Mouse (Mus musculus): ENCODE measurements at regions not wholly inside any gene's neighbourhood (a gene's known extent, or its start where the extent isn't known, plus 50 kb on each side); places are given as distances from the start of the nearest gene placed in this dataset.
A peak's percentile ranks its signal among the peaks of the same experiment; 100 is the strongest.

DNA sequence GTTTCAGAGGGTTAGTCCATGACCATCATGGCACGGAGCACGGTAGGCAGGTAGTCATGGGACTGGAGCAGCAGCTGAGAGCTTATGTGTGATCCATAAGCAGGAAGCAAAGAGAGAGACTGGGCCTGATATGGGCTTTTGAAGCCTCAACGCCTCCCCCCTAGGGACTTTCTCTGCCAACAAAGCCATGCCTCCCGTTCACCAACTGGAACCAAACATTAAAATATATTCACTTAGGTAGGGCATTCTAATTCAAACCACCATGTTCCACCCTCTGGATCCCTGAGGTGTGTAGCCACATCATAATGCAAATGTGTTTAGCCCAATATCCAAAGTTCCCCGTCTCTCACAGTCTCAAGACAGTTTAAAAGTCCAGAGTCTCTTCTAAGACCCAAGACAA lies 85.3 kb upstream of the Ltbp1 start:
- no peak for ATAC-seq
- H3K4me1 ChIP-seq = no peaks in the 10 kb centered on the region
- H3K4me2 ChIP-seq = no peak overlapping the region
- WGBS = 86% methylated on average over 5 of the region's 5 CpGs
- H3K27me3 ChIP-seq = no peaks in the 10 kb centered on the region
- no peak overlapping the region for H3K9ac ChIP-seq
- no peak overlapping the region for H3K4me3 ChIP-seq
- peaks cover 6% of the 10 kb centered on the region; the same call in 1 of the 2 replicates for H3K9me3 ChIP-seq (replicated peaks)
- no peak overlapping the region for H3K27ac ChIP-seq
- H3K36me3 ChIP-seq (ENCODE audit: poor library complexity, severe bottlenecking) = no peaks in the 10 kb centered on the region

DNA sequence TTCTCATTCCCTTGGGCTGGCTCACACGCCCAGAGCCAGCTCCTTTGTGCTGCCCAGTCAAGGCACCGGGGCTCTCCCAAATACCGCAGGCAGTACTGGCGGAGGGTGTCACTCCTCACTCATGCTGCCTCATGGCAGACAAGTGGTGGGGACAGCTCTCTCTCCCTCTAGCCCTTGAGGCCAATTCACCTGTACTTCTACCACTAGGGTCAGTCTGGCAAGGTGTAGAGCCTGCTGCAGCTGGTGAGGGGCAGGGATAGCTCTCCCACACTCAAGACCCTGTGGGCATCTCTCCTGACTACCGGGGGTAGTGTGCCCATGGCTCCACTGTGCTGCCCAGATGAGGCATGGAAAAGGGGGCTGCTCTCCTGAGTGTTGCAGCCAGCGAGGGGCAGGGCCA lies 84.0 kb upstream of the Ltbp1 start:
- H3K4me1 ChIP-seq = no peaks in the 10 kb centered on the region
- H3K9ac ChIP-seq = no peak overlapping the region
- H3K27ac ChIP-seq = no peak overlapping the region
- no peak overlapping the region for H3K4me3 ChIP-seq
- H3K36me3 ChIP-seq (ENCODE audit: poor library complexity, severe bottlenecking) = no peaks in the 10 kb centered on the region
- ATAC-seq = 0 out of 2 replicates have a peak, but pooled peaks have one; percentile 21
- H3K4me2 ChIP-seq = no peak overlapping the region
- H3K27me3 ChIP-seq = no peaks in the 10 kb centered on the region
- 90% methylated on average over 6 of the region's 6 CpGs for WGBS
- peaks cover 6% of the 10 kb centered on the region; the same call in 1 of the 2 replicates for H3K9me3 ChIP-seq (replicated peaks)

GRCm38 (mm10) chr17:74922016-74922415 lies 83.4 kb upstream of the Ltbp1 start:
- ATAC-seq = no peak
- Histone ChIP-seq H3K9ac (no peak overlapping the region), H3K4me3 (no peak overlapping the region), H3K4me2 (no peak overlapping the region), H3K4me1 (no peaks in the 10 kb centered on the region), H3K9me3 (replicated peaks) (0 out of 2 replicates have a peak, but pooled peaks cover 3% of the 10 kb centered on the region), H3K27me3 (no peaks in the 10 kb centered on the region), H3K36me3 (ENCODE audit: poor library complexity, severe bottlenecking) (no peaks in the 10 kb centered on the region), H3K27ac (no peak overlapping the region)
- WGBS = 87% methylated on average over 4 of the region's 4 CpGs

- 57% methylated on average over 3 of the region's 3 CpGs for WGBS
- Histone ChIP-seq H3K4me3 (no peak overlapping the region), H3K9ac (no peak overlapping the region), H3K27me3 (no peaks in the 10 kb centered on the region), H3K36me3 (ENCODE audit: poor library complexity, severe bottlenecking) (no peaks in the 10 kb centered on the region), H3K4me2 (no peak overlapping the region), H3K9me3 (replicated peaks) (0 out of 2 replicates have a peak, but pooled peaks cover 3% of the 10 kb centered on the region), H3K27ac (no peak overlapping the region), H3K4me1 (no peaks in the 10 kb centered on the region)
- no peak for ATAC-seq
These were observed 82.8 kb upstream of the Ltbp1 start for GRCm38 (mm10) chr17:74922591-74922990.

DNA sequence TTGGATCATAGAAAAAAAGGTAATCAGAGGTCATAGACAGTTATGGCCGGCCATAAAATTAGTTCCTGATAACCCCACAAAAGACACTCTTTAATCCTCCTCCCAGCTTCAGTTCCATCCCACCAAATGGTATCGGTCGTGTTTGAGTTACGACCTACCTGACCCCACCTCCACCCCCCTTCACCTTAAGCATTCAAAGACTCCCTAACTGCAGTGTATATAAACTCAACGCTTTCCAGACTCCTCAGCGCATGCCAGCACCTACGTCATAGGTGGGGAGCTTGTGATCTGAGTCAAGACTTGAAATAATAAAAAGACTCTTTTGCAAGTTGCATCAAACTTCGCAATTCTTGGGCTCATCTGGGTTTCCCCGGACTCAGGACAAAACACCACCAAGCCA lies 82.3 kb upstream of the Ltbp1 start:
- H3K4me3 ChIP-seq = no peak overlapping the region
- WGBS = 75% methylated on average over 9 of the region's 9 CpGs

DNA sequence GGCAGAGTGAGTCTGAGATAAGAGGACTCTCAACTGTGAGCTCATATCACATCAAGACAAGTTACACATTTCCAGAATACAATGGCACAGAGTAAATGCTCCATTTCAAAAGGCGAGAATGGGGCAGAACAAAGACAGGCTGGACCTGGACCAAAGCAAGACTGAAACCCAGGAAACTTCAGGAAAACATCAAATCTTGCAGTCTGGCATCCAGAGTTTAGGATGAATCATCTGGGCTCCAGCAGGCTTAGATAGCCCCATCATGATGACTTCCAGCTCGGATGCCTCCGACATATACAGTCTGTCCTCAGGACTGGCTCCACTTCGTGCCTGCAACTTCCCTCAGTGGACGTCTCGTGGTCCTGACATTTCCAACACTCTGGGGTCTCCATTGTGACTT lies 80.2 kb upstream of the Ltbp1 start:
- ATAC-seq = no peak
- Histone ChIP-seq H3K9me3 (replicated peaks) (no peaks in the 10 kb centered on the region), H3K27ac (no peak overlapping the region), H3K4me3 (no peak overlapping the region), H3K4me1 (no peaks in the 10 kb centered on the region), H3K4me2 (no peak overlapping the region), H3K27me3 (no peaks in the 10 kb centered on the region), H3K9ac (no peak overlapping the region), H3K36me3 (ENCODE audit: poor library complexity, severe bottlenecking) (no peaks in the 10 kb centered on the region)
- 94% methylated on average over 6 of the region's 6 CpGs for WGBS

More for the DNA sequence above, 82.3 kb upstream of the Ltbp1 start:
- Histone ChIP-seq H3K27me3 (no peaks in the 10 kb centered on the region), H3K36me3 (ENCODE audit: poor library complexity, severe bottlenecking) (no peaks in the 10 kb centered on the region), H3K4me2 (no peak overlapping the region), H3K9me3 (replicated peaks) (0 out of 2 replicates have a peak, but pooled peaks cover 3% of the 10 kb centered on the region), H3K4me1 (no peaks in the 10 kb centered on the region), H3K9ac (no peak overlapping the region), H3K27ac (no peak overlapping the region)
- ATAC-seq = no peak

GRCm38 (mm10) chr17:74927981-74928380 lies 77.4 kb upstream of the Ltbp1 start:
- H3K4me2 ChIP-seq = no peak overlapping the region
- H3K36me3 ChIP-seq (ENCODE audit: poor library complexity, severe bottlenecking) = no peaks in the 10 kb centered on the region
- no peak overlapping the region for H3K9ac ChIP-seq
- WGBS = 48% methylated on average over 5 of the region's 5 CpGs
- H3K4me3 ChIP-seq = no peak overlapping the region
- ATAC-seq = no peak
- H3K27me3 ChIP-seq = no peaks in the 10 kb centered on the region
- no peaks in the 10 kb centered on the region for H3K4me1 ChIP-seq
- no peak overlapping the region for H3K27ac ChIP-seq
- H3K9me3 ChIP-seq (replicated peaks) = no peaks in the 10 kb centered on the region

GRCm38 (mm10) chr17:74931540-74931939 lies 73.8 kb upstream of the Ltbp1 start:
- 52% methylated on average over 4 of the region's 4 CpGs for WGBS
- Histone ChIP-seq H3K36me3 (ENCODE audit: poor library complexity, severe bottlenecking) (no peaks in the 10 kb centered on the region), H3K4me1 (no peaks in the 10 kb centered on the region), H3K9me3 (replicated peaks) (no peaks in the 10 kb centered on the region), H3K9ac (no peak overlapping the region), H3K27me3 (no peaks in the 10 kb centered on the region), H3K4me2 (no peak overlapping the region), H3K4me3 (no peak overlapping the region), H3K27ac (no peak overlapping the region)
- ATAC-seq = no peak

DNA sequence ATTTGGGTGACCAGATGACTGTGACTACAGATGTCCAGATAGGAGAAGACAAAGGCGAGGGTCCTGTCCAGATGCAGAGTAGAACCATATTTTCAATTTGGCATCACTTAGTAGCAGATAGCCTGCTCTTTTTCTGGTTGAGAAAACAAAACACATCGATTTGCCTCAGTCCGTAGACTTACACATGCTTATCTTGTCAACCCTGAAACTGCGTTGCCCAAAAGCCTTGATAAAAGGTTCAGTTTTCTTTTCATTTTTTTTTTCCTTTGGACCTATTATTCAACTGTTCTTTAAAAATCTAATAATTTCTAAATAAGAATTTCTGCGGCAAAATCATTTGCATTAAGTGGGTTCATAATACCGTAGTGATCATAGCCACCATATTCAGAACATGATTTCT lies 64.0 kb upstream of the Ltbp1 start:
- H3K4me2 ChIP-seq = no peak overlapping the region
- peaks cover 20% of the 10 kb centered on the region for H3K4me1 ChIP-seq
- no peak for ATAC-seq
- H3K9me3 ChIP-seq (replicated peaks) = no peaks in the 10 kb centered on the region
- H3K27me3 ChIP-seq = no peaks in the 10 kb centered on the region
- WGBS = 95% methylated on average over 6 of the region's 6 CpGs
- no peak overlapping the region for H3K27ac ChIP-seq
- no peak overlapping the region for H3K4me3 ChIP-seq
- no peak overlapping the region for H3K9ac ChIP-seq
- no peaks in the 10 kb centered on the region for H3K36me3 ChIP-seq (ENCODE audit: poor library complexity, severe bottlenecking)

DNA sequence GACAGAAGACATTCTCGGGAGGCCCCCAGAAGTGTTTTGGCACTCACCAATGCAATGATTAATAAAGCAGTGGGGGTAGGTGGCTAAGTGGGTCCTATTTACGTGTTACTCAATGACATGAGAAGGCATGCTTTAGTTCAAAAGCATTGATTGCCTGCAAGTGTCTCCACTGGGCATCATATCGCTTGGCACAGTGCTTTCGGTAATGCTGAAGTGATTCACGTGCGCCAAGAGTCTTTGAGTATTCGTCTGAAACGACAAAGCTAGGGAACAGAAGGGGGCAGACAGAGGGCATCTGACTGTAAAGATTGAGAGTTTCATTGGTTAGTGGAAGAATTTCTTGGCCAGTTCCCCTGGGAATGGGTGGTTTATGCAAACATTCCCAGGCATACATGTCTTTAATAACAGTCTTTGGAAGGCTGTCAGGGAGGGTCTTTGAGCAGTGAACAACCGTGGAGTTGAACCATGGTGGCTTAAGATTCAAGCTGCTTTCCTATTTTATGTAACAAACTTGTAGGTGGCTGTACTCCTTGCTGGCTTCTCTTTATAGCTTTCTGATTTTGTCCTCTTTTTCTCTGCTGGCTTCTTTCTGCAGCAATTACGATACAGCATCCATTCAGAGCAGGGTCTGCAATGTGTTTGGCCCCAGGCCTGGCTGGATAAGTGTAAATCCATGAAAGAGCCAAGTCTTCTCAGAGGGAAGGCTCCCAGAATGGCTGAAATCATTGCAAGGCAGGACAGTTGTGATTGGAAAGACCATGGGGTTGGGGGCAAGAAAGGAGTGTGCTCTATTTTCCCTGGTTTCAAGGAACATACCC lies 62.2 kb upstream of the Ltbp1 start:
- Histone ChIP-seq H3K27me3 (no peaks in the 10 kb centered on the region), H3K9me3 (replicated peaks) (no peaks in the 10 kb centered on the region), H3K9ac (no peak overlapping the region), H3K36me3 (ENCODE audit: poor library complexity, severe bottlenecking) (no peaks in the 10 kb centered on the region), H3K27ac (peak overlapping the region; percentile 51; the same call in 1 of the 2 replicates), H3K4me3 (no peak overlapping the region), H3K4me1 (peaks cover 20% of the 10 kb centered on the region), H3K4me2 (peak overlapping the region; percentile 28)
- WGBS = 40% methylated on average over 10 of the region's 10 CpGs
- peak; percentile 84 for ATAC-seq

DNA sequence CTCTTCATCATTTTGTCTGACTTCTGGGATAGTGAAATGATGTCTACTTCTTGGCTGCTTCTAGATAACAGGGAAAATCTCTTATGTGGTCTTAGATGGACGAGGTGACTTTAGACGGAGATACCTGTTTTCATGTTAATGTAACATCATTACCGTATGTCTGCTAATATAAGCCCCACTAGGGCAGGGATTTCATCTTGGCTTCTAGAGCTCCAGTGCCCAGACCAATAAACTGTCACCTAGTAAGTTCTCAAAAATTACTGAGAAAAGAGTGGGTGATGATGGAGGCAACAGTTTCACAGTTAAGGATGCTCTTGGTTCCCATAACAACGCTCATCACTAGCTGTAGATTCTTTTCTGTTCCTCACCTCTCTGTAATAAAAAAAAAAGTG lies 61.6 kb upstream of the Ltbp1 start:
- Histone ChIP-seq H3K36me3 (ENCODE audit: poor library complexity, severe bottlenecking) (no peaks in the 10 kb centered on the region), H3K27ac (peak overlapping the region; percentile 51; the same call in 1 of the 2 replicates), H3K9me3 (replicated peaks) (no peaks in the 10 kb centered on the region), H3K4me3 (no peak overlapping the region), H3K27me3 (no peaks in the 10 kb centered on the region), H3K4me1 (peaks cover 20% of the 10 kb centered on the region), H3K9ac (no peak overlapping the region), H3K4me2 (peak overlapping the region; percentile 28)
- peak; percentile 20; the same call in 1 of the 2 replicates for ATAC-seq
- 38% methylated on average over 4 of the region's 4 CpGs for WGBS

GRCm38 (mm10) chr17:74945149-74945548 lies 60.2 kb upstream of the Ltbp1 start:
- ATAC-seq = no peak
- Histone ChIP-seq H3K27ac (no peak overlapping the region), H3K4me2 (no peak overlapping the region), H3K9ac (no peak overlapping the region), H3K4me1 (peaks cover 20% of the 10 kb centered on the region), H3K36me3 (ENCODE audit: poor library complexity, severe bottlenecking) (no peaks in the 10 kb centered on the region), H3K27me3 (no peaks in the 10 kb centered on the region), H3K9me3 (replicated peaks) (no peaks in the 10 kb centered on the region), H3K4me3 (no peak overlapping the region)
- 74% methylated on average over 6 of the region's 6 CpGs for WGBS

DNA sequence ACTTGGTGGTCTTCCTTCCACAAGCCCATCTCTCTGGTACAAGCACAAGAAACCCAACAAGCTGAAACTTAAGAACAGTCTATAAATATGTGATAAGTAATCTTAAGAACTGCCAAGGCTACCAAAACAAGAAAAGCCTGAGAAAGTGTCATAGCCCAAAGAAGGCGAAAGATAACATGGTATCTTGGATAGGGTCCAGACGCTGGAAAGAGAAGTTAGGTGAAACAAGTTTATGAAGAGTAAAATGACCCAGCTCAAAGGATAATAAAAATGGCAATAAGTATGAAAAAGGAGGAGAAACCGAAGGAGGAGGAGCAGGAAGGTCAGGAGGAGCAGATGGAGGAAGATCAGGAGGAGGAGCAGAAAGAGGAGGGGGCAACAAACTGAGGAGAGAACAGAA lies 56.9 kb upstream of the Ltbp1 start:
- H3K36me3 ChIP-seq (ENCODE audit: poor library complexity, severe bottlenecking) = no peaks in the 10 kb centered on the region
- ATAC-seq = no peak
- H3K4me3 ChIP-seq = no peak overlapping the region
- no peaks in the 10 kb centered on the region for H3K9me3 ChIP-seq (replicated peaks)
- no peaks in the 10 kb centered on the region for H3K27me3 ChIP-seq
- no peak overlapping the region for H3K27ac ChIP-seq
- no peak overlapping the region for H3K4me2 ChIP-seq
- WGBS = 78% methylated on average over 3 of the region's 3 CpGs
- no peak overlapping the region for H3K9ac ChIP-seq
- H3K4me1 ChIP-seq = peaks cover 7% of the 10 kb centered on the region; the same call in 1 of the 2 replicates
